Mouse (Mus musculus) E14TG2a.4 (cell line): ENCODE measurements around the gene Prpsap1.

ENCODE experiments used
- CTCF ChIP-seq: conservative IDR thresholded peaks from 2 replicates; pipeline ENCODE4 v1.5.1; 2014; ENCODE audit warnings: low read length
- NANOG ChIP-seq: IDR thresholded peaks from 2 replicates; pipeline ENCODE4 v1.6.1; 2014; ENCODE audit warnings: borderline replicate concordance, low read length, mixed read lengths

DNA sequence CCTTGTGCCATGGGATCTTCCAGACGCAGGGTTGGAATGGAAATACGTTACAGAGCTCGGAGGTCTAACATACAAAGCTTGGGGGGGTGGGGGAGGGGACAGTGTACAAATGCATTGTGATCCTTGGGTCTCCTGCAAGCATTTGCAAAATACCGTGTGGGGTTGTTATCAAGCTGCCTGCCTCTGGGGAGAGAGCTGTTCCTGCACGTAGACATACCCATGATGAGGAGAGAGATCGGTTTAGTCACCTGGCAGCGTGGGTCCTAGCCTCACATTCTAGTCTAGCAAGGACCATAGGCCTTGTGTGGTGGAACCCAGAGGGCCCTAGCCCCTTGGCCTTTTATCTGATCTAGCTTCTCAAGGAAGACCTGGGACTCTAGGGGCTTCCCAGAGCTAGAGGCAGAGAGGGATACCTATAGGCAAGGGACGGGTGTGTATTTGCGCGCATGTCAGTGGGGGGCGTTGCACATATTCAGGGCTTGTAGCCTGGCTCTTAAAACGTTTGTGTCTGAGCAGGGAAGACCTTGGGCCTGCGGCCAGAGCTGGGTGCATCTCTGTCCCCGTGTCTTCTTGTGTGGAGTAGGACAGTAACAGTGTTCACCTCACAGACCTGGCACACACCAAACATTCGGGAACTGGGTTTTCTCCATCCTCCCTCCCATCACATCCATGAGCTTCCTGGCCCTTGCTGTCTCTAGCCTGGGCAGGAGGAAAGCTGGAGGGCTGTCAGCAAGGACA, 51.7 kb downstream of the Prpsap1 start:
- no peak for TF ChIP-seq CTCF
- no peak for TF ChIP-seq NANOG
